Mouse (Mus musculus): ENCODE data around the gene Gm17660.

Gene Gm17660

DNA sequence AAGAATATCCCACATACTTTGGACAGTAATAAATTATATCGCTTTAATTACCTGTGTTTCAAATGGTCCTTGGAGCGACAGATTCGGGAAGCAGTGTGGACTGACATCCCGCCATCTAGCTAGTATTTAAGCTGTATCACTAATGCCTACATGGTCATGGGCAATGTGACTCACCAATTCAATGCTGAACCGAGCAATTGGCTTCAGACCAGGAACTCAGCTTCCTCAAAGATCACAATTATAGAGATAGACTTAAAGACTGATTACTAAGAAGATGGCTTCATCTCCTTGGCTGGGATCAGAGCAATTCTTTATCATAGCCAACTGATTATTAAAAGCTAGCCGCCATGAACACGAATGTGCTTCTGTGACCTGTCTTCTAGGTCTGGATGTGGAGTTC lies at the start of gene Gm17660:
TSS of gene Gm17660 (minus strand) at position 101 of the 400 bp plus-strand sequence.
- no peak for DNase-seq (ENCODE audit: low read depth, low spot score)

DNA sequence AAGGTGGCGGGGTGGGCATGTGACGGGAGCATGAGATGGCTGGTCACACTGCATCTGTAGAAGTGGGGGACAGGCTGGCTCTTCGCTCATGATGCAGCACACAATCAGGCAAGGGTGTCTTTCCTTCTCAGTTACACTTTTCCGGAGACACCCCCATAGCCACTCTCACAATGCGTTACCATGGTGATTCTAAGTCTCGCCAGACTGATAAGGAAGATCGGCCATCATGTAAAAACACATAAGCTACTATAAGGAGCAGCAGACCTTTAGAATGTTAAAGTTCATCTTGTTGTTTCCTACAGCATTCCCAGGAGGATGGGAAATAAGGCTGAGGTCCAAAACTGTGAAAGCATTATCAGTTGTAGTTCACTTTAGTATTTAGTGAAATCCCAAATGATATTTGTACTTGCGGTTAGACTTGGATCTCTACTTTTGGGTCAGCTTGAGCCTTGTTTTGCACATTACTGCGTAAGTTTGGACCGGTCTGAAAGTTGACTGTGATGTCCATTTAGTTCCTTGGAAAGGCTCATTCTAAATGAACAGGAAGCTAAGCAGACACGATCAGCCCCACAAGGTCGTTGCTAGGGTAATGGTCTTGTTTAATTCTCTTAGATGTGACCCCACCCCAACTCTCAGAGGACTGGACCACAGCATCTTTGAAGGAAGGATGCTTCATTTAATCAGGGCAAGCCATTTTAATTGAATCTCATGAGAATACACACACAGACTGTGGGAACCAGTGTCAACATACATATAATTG lies 49.3 kb upstream of the Gm17660 start:
- DNase-seq (ENCODE audit: low read depth, low spot score): peak; percentile 69

DNA sequence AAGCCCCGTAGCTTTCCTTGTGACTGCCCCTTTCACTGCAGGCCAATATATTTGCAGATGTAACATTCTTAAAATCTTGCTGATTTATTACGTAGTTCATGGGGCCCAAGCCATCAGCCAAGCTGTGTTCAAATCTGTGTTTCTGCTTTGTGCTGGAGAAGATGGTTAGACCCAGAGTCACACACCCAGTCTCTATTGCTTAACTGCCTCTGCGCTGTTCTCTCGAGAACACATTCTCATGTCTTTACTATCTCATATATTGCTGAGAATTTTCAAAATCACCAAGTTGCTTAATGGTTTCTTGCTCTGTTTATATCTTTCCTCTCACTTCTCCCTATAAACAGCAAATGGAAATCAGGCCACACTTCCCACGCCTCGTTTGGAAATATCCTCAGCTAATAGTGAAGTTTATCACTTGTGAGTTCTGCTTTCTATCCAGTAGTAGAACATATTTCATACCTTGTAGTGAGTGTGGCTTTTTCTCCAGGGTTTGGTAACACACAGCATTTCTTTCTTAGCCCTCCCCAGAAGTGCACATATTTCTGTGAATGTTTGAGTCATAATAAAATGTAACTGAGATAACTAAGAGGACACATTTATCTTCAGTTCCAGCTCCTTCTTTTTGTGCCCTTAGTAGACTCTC lies 46.7 kb upstream of the Gm17660 start:
- peak; percentile 23 for DNase-seq (ENCODE audit: low read depth, low spot score)

DNA sequence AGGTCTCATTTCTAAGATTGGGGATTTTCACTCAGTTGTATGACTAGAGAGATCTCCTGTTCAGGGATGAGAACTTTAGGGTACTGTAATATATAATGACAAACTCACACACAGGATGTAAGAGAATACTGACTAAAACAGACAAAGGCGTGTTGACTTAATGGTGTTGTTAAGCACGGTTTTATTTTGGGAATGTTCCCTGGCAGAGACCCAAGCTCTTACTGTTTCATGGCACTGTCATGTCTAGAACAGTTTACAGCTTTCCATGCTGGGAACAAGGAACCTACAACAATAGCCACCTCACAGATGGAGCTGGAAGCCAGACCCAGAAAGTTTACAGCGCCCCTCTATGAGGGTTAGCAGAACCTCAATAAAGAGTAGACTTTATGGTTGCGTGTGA lies 38.5 kb upstream of the Gm17660 start:
- peak; percentile 68 for DNase-seq (ENCODE audit: low read depth, low spot score)

DNA sequence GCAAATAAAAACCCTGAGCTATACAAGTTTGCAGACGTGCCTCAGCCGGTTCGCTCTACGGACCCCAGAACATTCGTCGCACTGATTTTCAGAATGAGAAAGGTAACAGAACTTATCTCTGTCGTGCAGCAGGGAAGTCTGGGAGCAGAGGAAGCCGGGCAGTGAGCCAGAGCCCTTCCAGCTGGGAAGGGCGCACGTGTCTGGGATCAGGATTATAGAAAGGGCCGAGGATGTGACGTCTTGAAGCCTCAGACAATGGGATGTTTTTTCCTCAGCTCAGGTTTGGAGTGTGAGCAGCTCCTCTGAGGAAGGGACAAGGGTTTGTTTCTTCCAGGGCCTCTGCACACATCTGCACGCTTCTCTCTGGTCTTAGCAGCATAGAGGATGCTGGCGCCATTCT lies 37.7 kb upstream of the Gm17660 start:
- DNase-seq (ENCODE audit: low read depth, low spot score): peak; percentile 54

DNA sequence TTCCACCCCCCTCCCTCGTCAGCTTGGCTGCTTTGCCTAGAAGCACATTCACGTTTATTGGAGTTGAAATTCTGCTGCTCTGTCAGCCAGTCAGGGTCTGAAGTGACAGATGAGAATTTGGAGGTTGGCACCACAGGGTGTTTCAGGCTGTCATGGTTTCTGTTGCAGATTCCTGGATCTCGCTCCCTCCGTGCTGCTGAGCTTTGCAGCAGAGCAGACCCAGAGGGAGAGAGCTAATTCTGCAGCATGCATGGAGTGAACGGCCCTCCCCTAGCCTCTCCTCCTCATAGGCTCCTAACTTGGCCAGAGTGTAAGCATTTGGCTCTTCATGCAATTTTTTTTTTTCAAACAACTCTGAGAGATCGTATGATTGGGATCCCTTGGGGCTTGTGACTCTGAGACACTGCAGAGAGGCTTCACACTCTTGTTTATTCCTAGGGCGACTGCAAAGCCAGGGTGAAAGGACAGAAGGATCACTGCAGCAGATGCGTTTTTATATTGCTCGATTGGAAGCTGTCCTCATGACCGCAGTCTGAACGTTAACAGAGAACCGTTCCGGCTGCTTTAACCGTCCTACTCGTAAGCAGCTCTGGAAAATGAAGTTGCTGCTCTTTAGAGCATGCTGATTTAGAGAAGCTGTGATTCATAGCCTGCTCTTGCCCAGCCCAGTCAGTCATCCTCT lies 36.2 kb upstream of the Gm17660 start, which contains the start of gene Sparcl1:
TSS of gene Sparcl1 (minus strand) at position 243 of the 682 bp plus-strand sequence.
- DNase-seq (ENCODE audit: low read depth, low spot score): peak; percentile 86

DNA sequence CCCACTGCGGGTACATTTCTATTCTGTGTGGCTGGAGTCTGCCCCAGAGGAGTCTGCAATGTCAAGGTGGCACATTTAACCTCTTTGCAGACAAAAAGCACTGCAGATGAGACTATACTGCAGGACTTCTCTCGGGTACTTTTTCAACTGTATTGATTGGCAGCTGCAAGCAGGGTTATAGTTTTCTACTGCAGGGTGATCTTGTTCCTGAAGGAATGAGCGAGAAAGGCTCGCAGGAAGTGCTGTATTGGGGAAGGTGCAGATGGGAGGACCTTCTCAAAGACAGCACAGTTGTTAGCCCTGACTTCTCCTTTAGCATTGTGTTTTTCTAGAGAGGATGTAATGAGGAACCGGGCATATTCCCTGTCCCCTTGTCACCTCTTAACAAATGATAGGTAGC lies 35.1 kb upstream of the Gm17660 start:
- DNase-seq (ENCODE audit: low read depth, low spot score): peak; percentile 66

DNA sequence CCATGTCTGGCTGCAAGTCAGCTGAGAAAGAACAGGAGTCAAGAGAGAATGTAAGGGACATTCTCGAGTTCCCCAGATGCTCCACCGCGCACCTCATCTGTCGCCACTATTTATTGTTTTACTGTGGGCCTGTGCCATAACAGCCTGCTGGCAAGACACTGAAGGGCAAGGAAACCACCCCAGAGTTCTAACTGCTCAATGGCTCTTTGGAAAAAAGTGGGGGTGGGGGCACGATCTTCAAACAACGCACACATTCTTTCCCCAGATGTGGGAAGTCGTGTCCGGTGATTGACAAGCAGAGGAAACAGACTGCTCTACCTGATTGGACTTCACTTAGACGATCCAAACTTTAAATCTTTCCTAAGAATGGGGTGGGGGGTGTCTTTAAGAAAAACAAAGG lies 34.6 kb upstream of the Gm17660 start:
- DNase-seq (ENCODE audit: low read depth, low spot score): peak; percentile 46

DNA sequence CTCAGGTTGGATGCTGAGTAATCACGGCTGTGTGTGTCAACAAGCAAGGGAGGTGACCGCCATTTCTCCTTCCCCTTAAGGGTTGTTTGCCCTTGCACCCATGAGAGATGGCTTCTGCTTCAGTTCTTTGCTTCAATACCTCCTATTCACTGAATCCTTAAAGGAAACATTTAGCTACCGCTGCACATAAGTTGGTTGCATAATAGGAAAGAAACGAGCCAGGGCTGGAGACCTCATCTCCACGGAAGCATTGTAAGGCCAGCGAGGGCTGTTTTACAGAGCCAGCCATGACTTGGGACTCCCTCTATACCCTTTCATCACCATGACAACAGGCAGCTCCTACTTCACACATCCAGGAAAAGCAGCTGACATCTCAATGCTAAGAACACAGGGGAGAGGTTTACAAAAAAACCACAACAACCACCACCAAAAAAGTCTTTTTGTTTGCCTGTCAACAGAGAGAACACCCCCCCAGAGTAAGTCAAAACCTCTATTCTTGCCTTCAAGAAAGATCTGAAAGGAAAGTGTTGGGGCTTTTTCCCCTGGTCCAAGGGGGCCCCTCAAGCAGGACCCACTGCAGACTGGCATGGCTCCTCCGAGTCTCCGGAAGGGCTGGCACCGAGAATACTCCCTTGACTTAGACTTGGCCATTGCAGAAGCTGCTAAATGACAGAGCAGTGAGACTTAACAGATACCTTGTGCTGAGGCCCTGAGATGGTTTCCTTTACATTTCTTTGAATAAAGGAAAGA lies 32.9 kb upstream of the Gm17660 start:
- peak; percentile 83 for DNase-seq (ENCODE audit: low read depth, low spot score)

DNA sequence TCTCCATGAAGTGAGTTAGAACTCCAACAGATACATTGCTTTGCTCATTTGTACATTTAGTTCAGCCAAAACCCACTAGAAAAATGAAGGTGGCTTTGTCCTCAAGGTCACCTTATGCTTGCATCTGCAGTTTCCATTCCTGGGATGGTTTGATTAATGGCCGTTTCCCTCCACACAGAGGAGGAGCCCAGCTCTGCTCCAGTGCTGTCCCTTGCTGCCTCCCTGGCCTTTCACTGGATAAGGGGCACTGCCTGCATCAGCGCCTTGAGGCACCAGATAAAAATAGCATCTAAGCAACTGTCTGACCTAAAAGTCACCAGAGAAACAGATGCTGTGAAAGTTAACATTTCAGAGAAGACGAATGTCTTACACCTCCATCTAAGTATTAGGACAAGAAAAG lies 32.1 kb upstream of the Gm17660 start:
- DNase-seq (ENCODE audit: low read depth, low spot score): peak; percentile 56

DNA sequence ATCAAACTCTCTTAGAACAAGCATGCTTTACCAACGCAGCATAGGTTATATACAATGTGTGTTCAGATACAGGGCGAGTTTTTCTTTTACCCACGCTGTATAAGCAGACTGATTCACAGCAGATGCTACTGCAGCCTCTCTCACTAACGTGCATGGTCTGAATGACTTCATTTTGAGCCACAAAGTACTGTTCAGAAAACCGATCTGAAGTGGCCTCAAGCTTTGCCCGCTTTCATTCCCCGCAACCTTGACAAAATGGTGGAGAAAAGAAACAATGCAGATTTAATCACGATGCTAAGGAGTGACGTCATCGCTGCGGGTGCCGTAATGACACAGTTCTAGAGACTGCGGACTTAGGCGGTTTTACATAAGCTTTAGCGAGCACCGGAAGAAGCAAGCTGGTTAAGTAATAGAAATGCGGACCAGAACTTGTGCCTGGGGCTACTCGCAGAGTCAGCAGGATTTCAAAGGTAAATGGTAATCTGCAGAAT lies 31.5 kb upstream of the Gm17660 start:
- DNase-seq (ENCODE audit: low read depth, low spot score): peak; percentile 91

DNA sequence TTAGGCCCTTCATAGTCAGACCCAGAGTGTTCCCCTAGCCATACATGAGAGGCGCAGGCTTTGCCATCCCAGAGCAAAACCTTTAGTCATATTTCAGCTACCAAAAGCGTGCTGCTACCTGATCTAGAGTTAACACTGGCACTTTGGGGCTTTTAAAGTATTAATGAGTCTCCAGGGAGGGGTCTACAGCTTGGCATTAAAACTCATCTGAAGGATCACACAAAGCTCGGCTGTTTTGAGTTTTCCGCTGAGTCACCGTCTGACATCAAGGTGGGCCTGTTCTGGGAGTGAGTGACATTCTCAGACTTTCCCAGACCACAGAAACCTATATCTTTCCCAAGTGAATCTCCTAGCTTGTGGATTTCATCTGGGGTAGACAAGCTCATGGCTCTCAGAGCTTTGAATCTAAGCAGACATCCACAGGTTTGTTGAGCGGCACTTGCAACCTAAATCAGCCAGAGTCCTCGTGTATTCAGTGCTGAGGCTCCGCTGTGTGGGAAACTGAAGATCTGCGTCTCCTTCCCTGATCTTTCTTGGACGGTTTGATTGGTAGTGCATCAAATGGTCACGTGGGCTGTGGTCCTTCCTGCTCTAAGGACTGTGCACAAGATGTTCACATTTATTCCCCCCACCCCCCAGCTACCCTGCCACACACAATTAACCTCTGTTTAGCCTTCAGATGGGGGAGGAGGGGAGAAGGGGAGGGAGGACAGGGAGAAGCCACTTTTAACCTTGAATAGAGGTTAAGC lies 30.9 kb upstream of the Gm17660 start:
- DNase-seq (ENCODE audit: low read depth, low spot score): peak; percentile 60

DNA sequence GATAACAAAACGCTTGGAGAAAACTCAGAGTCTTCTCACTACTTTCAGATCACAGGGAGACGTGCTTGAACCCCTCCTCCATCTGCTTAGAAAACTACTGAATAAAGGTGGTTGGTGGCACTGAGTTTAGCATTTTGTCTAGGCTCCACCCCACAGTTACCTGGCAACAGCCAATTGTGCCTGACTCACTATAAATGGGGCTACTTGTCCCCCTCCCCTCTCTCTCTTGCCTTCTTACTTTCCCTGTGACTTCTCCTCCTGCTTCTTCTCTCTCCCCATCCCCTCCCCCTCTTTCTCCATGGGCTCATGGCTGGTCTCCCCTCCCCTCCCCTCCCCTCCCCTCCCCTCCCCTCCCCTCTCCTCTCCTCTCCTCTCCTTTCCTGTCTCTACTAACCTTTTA lies 26.7 kb upstream of the Gm17660 start:
- DNase-seq (ENCODE audit: low read depth, low spot score): no peak

DNA sequence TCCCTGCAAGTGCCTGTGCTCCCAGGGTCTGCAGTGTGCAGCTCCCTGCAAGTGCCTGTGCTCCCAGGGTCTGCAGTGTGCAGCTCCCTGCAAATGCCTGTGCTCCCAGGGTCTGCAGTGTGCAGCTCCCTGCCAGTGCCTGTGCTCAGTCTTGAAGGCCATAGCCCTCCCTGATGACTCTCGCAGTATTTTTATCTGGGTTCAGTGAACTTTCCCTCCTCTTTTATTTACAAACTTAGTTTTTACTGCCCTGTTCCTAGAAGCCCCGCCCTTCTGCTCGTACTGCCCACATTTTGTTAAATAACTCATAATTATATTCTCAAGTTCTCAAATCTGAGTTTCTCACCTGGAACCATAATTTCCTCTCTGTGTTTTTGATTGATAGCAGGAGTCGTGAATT lies 25.8 kb upstream of the Gm17660 start:
- DNase-seq (ENCODE audit: low read depth, low spot score): no peak

DNA sequence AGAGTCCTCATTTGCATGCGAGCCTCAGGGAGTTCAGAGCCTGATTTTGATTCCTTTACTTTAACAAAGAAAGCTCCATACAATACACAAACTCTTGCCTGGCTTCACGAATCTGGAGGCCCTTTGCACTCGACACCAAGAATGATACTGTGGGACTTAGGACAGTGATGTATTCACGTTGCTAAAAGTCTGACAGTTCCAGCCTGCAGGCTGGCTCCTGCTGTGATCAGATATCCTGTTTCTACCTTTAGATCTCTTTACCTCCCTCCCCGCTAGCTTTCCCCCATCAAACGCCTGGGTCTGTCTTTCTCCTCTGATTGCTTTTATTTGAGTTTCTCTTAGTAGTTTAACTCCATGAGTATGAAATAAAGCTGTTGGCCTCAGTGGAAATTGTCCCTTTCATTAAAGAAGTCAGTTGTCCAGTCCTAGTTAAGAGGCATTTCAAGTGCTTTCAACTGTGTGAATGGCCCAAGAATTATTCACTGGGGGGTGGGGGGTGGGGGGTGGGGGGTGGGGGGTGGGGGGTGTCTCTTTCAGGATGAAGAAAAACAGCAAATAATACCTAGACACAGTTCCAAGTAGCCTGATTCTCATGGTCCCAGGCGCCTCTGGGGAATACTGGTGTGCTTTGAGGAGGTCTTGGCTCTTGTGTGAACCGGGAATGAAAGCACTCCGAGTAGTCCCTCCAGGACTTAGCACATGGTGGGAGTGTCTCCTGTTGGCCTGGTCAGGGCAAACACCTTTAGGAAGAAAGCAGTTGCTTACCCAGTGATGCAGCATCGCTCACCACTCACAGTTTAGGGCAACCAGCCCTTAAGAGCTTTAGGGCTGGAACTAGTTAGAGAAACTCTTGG lies 24.5 kb upstream of the Gm17660 start:
- no peak for DNase-seq (ENCODE audit: low read depth, low spot score)

DNA sequence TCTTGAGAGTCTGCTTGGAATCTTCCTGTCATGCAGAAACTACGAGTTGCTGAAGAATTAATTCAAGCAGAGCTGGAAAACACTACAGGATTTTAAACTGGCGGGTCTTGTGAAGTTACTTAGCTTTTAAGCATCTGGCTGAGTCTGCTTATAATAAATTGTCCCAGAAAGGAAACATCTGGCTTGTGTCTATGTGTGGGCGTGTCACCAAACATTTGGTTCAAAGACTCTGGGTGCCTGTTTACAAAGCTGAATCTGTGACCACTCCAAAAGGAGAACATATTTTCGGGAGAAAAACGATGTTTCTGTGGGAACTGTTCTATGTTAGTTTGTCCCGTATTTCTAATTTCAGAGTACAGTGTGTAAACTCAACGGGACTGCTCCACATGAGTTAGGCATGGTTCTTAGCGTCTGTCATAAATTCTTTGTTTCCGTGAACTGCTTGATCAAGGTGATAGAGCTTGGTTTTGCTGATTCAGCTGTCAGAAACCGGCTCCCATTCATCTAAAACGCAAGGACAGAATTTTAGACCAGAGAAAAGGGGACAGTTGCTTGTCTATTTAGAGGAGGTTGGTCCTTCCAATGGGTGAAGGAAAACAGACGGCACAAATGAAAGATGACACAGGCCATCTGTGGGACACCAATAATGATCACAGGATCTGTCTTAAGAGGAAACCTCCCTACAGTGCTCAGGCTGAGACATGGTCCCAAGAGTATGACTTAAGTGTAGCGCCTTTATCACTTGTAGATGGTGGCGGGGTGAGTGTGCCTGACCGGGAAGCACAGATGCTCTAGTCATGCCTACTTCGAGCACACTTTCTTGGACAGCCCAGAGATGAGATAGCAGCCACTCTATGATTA lies 18.9 kb upstream of the Gm17660 start:
- peak; percentile 22 for DNase-seq (ENCODE audit: low read depth, low spot score)

DNA sequence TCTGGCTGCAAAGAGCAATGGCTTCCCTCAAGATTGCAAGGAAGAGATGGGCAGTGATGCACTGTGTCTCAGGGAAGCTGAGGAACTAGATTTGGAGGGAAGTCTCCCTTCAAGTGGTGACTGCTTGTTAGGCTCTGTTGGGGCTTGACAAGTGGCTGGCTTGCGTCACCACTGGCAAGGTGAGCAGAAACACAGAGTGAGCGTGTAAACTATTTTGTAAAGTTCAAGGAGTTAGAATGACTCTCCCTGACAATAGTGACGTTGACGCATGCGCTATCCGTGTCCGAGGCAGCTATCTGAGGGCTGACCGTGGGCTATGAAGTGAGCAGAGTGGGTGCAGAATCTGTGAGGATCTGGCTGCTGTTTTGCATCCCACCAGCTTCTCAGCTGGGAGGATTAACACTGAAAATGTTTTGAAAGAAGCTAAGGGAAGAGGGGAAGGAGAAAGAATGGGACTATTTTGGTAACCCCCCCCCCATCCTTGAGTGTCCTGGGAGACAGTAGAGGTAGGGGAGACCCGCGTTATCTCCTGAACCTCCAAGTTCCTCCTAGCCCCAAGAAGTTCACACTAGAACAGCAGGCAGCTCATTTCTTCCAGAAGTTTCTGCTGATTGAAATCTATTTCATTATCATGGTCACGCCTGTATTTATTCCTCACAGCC lies 18.1 kb upstream of the Gm17660 start:
- no peak for DNase-seq (ENCODE audit: low read depth, low spot score)

DNA sequence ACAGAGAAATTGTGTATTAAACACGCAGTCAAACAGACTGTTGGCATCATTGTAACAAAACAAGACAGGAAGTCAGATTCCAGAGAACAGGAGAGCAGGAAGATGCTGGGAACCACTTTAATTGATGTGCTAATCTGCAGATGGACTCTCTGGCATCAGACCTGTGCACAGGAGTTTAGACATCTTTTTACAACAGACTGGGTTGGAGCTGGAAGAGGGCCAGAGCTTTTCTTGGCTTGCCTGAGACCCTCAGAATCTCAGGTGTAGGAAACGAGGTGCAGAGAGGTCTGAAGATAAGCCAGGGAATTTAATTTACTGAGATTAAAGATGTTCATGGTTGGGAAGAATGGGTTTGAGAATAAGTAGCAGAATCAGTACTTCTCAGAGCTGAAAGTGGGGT lies 12.3 kb upstream of the Gm17660 start:
- no peak for DNase-seq (ENCODE audit: low read depth, low spot score)

DNA sequence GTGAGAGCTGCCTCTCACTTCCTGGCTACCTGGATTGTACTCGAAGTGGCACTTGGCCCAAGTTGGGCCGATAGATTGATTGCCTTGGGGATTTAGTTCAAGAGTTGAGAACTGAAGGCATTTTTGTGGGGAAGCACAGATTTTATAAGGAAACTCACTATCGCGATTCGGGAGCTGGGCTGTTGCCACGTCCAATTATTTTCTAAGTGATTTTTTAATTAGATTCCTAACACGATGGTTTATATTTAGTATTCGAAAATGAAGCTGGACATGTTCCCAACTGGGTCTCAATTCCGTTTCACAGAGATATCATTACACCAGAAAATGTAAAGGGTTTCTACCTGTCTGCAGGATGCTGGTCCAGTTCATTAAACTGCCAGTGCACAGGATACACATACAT lies 8.0 kb upstream of the Gm17660 start:
- DNase-seq (ENCODE audit: low read depth, low spot score): peak; percentile 18
